Mouse (Mus musculus): ENCODE data around the gene Cfap99. TPM values are rescaled to one million over a fixed set of nuclear protein-coding genes. Genes with fewer than 3 reads are reported as not detected.

The Cfap99 gene
- polyA plus RNA-seq, 1 experiment from 2014 or later = not detected

Other genes with a start within 250 kb of the Cfap99 start
- gene Poln, start 119.2 kb upstream of the Cfap99 start, polyA plus RNA-seq (2015; fragmentation: Nextera tagmentation; extraction: Ambion mirVana) = 0.45 and 0.77 TPM in 2 replicates
- 13.5 and 14.5 TPM in 2 replicates for gene Haus3, start 119.1 kb upstream of the Cfap99 start, polyA plus RNA-seq (2015; fragmentation: Nextera tagmentation; extraction: Ambion mirVana)
- gene Mxd4, start 100.9 kb upstream of the Cfap99 start, polyA plus RNA-seq (2015; fragmentation: Nextera tagmentation; extraction: Ambion mirVana) = 33.5 and 34.2 TPM in 2 replicates
- 5.3 and 6.2 TPM in 2 replicates for gene Zfyve28, start 151 bp upstream of the Cfap99 start, polyA plus RNA-seq (2015; fragmentation: Nextera tagmentation; extraction: Ambion mirVana)
- 125 and 129 TPM in 2 replicates for gene Rnf4, start 47.7 kb downstream of the Cfap99 start, polyA plus RNA-seq (2015; fragmentation: Nextera tagmentation; extraction: Ambion mirVana)
- gene Fam193a, start 81.3 kb downstream of the Cfap99 start, polyA plus RNA-seq (2015; fragmentation: Nextera tagmentation; extraction: Ambion mirVana) = 14.0 and 15.5 TPM in 2 replicates
- gene Tnip2, start 225.4 kb downstream of the Cfap99 start, polyA plus RNA-seq (2015; fragmentation: Nextera tagmentation; extraction: Ambion mirVana) = 13.3 and 15.0 TPM in 2 replicates
- gene Sh3bp2, start 237.2 kb downstream of the Cfap99 start, polyA plus RNA-seq (2015; fragmentation: Nextera tagmentation; extraction: Ambion mirVana) = 20.6 and 21.4 TPM in 2 replicates